ENCODE assay signal across 11 mouse cellular contexts in the genomic region with DNA sequence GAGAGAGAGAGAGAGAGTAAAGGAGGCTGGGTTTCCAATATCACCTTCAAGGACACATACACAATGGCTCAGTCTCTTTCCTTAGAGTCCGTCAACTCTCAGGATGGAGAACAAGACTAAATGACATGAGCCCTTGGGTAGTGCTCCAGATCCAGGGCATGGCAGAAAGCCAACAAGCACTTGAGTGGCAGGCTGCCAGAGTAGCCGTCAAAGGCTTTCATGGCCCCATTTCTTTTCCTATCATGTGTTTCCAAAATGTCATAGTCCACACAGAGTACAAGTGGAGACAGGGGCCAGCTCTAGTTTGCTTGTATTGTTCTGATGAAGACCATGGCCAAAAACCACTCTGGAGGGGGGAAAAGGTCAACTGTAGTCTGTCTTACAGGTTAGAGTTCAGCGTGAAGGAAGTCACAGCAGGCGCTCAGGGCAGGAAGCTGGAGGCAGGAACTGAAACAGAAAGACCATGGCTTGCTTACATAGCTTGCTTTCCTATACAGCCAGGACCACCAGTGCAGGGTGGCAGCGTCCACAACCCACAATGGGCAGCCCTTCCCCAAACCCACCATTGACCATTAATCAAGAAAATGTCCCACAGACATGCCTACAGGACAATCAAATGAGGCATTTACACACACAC. TPM values are rescaled to one million over a fixed set of nuclear protein-coding genes. Genes with fewer than 3 reads are reported as not detected.
DNase-seq lines count a peak whose midpoint lies in the region; ATAC-seq lines count a peak whose summit lies in the region.
"Had no signal": no experiment of that assay in that cellular context is flagged by ENCODE, and none has a peak within 500 bp of the region (broad histone marks: within the 10 kb centered on the region; RNA-seq: fewer than 3 reads in every experiment).

No protein-coding gene starts in this region.

- H3K27ac ChIP-seq in limb, embryonic 15.5 days: no peak overlapping the region
- no peak overlapping the region for H3K27ac ChIP-seq in limb, embryonic 10.5 days
- H3K27ac ChIP-seq: embryonic facial prominence, embryonic 12.5 days; heart, adult 2 months; stomach, postnatal 0 days had no signal

- no peaks in the 10 kb centered on the region for H3K9me3 ChIP-seq in limb, embryonic 15.5 days
- no peaks in the 10 kb centered on the region for H3K9me3 ChIP-seq in limb, embryonic 10.5 days (replicated peaks)
- H3K9me3 ChIP-seq: embryonic facial prominence, embryonic 12.5 days had no signal

- no peak for DNase-seq in limb, embryonic 10.5 days (ENCODE audit: low spot score)
- DNase-seq in adipocyte (ENCODE audit: low spot score): peak; percentile 77
- peak; percentile 23 to 36 for DNase-seq in adrenal gland, postnatal 4 days (ENCODE audit: low spot score in 2 of 2)
- DNase-seq in kidney, postnatal 25 days: peak; percentile 75 to 83
- DNase-seq in c-Kit-positive CD71-positive TER-119-positive erythroid progenitor cells, embryonic 14.5 days (ENCODE audit: low spot score): no peak
- DNase-seq in layer of hippocampus, adult 9-11 months: no peak
- no peak for DNase-seq in embryo, embryonic 10.5 days (ENCODE audit: low spot score)

- 65% methylated on average over 5 of the region's 5 CpGs for WGBS in limb, embryonic 15.5 days
- WGBS in limb, embryonic 10.5 days: 90% methylated on average over 5 of the region's 5 CpGs

- no peak overlapping the region for H3K9ac ChIP-seq in limb, embryonic 15.5 days
- H3K9ac ChIP-seq: embryonic facial prominence, embryonic 12.5 days had no signal

- H3K4me2 ChIP-seq in limb, embryonic 15.5 days: no peak overlapping the region
- H3K4me2 ChIP-seq: embryonic facial prominence, embryonic 12.5 days had no signal

- peaks cover 20% of the 10 kb centered on the region; the same call in 1 of the 2 replicates for H3K4me1 ChIP-seq in limb, embryonic 15.5 days
- H3K4me1 ChIP-seq in limb, embryonic 10.5 days: peaks cover 24% of the 10 kb centered on the region
- H3K4me1 ChIP-seq: embryonic facial prominence, embryonic 12.5 days had no signal

- ATAC-seq in limb, embryonic 15.5 days (ENCODE audit: insufficient number of reproducible peaks, low FRiP score, low TSS enrichment, low read depth): 0 out of 2 replicates have a peak, but pooled peaks have one; percentile 36

- no peaks in the 10 kb centered on the region for H3K27me3 ChIP-seq in limb, embryonic 15.5 days
- no peaks in the 10 kb centered on the region for H3K27me3 ChIP-seq in limb, embryonic 10.5 days (ENCODE audit: low read depth, poor library complexity, severe bottlenecking)
- H3K27me3 ChIP-seq: embryonic facial prominence, embryonic 12.5 days had no signal

- H3K4me3 ChIP-seq in limb, embryonic 15.5 days: no peak overlapping the region
- no peak overlapping the region for H3K4me3 ChIP-seq in limb, embryonic 10.5 days
- H3K4me3 ChIP-seq: embryonic facial prominence, embryonic 12.5 days; heart, adult 2 months had no signal

- no peaks in the 10 kb centered on the region for H3K36me3 ChIP-seq in limb, embryonic 15.5 days
- H3K36me3 ChIP-seq in limb, embryonic 10.5 days: no peaks in the 10 kb centered on the region
- H3K36me3 ChIP-seq: embryonic facial prominence, embryonic 12.5 days had no signal

RNA-seq across cellular contexts. Expression of a gene that starts 43.9 kb away (rescaled TPM):
- 33.7 and 34.9 TPM in 2 replicates for polyA plus RNA-seq in limb, embryonic 15.5 days (2015; fragmentation: Nextera tagmentation; extraction: Ambion mirVana)
- polyA plus RNA-seq in limb, embryonic 10.5 days (2016; fragmentation: Nextera tagmentation; extraction: Ambion mirVana): 18.4 and 19.4 TPM in 2 replicates
- total RNA-seq in adrenal gland, postnatal 4 days (2021): 10 to 100 TPM; 52.0 to 57.6 TPM

Comparison
In these comparisons a context has a peak if more than half of its experiments do, and no peak if none do; other contexts are left out.
1. DNase-seq: peak in adipocyte (single experiment), adrenal gland, postnatal 4 days (2 of 2) and kidney, postnatal 25 days (2 of 2); none in limb, embryonic 10.5 days (single experiment), c-Kit-positive CD71-positive TER-119-positive erythroid progenitor cells, embryonic 14.5 days (single experiment), layer of hippocampus, adult 9-11 months (single experiment) and embryo, embryonic 10.5 days (single experiment).